Mouse (Mus musculus) lung, embryonic 15.5 days (tissue): ENCODE measurements around the gene Vsig10l. TPM values are rescaled to one million over a fixed set of nuclear protein-coding genes. Genes with fewer than 3 reads are reported as not detected.

Experiments
- ATAC-seq: fragments of 200-750 bp; cut with Nextera tagmentation; 2 replicates; pipeline ENCODE4 v1.8.0; 2017; ENCODE audit warnings: moderate number of reproducible peaks, borderline replicate concordance; ENCODE audit not compliant: low FRiP score, low TSS enrichment; ENCODE audit errors: extremely low read depth
- H3K27ac ChIP-seq: fragments of 300-500 bp; sonication (generic); 2 replicates; pipeline ENCODE4 v1.5.1; 2015; ENCODE audit warnings: moderate library complexity, mild to moderate bottlenecking, inconsistent platforms
- H3K27me3 ChIP-seq: fragments of 300-500 bp; sonication (generic); 2 replicates; pipeline ENCODE4 v1.6.1; 2015; ENCODE audit warnings: inconsistent platforms
- H3K36me3 ChIP-seq: fragments of 300-500 bp; sonication (generic); 2 replicates; pipeline ENCODE4 v1.6.1; 2015; ENCODE audit warnings: inconsistent platforms
- H3K4me1 ChIP-seq: fragments of 300-500 bp; sonication (generic); 2 replicates; pipeline ENCODE4 v1.6.1; 2015; ENCODE audit warnings: inconsistent platforms
- H3K4me2 ChIP-seq: fragments of 300-500 bp; sonication (generic); 2 replicates; pipeline ENCODE4 v1.6.1; 2015; ENCODE audit warnings: inconsistent platforms, mild to moderate bottlenecking, moderate library complexity
- H3K4me3 ChIP-seq: fragments of 300-500 bp; sonication (generic); 2 replicates; pipeline ENCODE4 v1.5.1; 2015; ENCODE audit warnings: mild to moderate bottlenecking, inconsistent platforms
- H3K9ac ChIP-seq: fragments of 300-500 bp; sonication (generic); 2 replicates; pipeline ENCODE4 v1.6.1; 2015; ENCODE audit warnings: inconsistent platforms
- H3K9me3 ChIP-seq: fragments of 300-500 bp; sonication (generic); 2 replicates; pipeline ENCODE4 v1.6.1; 2016; ENCODE audit warnings: inconsistent platforms
- WGBS: fragments of 180-500 bp; shearing (Covaris S2); methylation state at CpG from one replicate; pipeline ENCODE4 v1.1.7; 2015; 5-methylcytosine and 5-hydroxymethylcytosine counted together
- polyA plus RNA-seq: library from polyadenylated mRNA; unstranded; fragments of >200 nt; fragmentation: Nextera tagmentation; extraction: Ambion mirVana; gene quantifications from 2 replicates; pipeline ENCODE4 v1.2.1, GENCODE M21; 2015

Vsig10l gene
- 2.0 and 2.7 TPM in 2 replicates for polyA plus RNA-seq

- Histone ChIP-seq H3K27ac (no peak within 1 kb of the TSS), H3K9me3 (no peaks in the 10 kb centered on the region), H3K4me1 (peaks cover 16% of the 10 kb centered on the region), H3K4me2 (no peak within 1 kb of the TSS), H3K4me3 (no peak within 1 kb of the TSS), H3K9ac (no peak within 1 kb of the TSS), H3K36me3 (0 out of 2 replicates have a peak, but pooled peaks cover 3% of the 10 kb centered on the region), H3K27me3 (peaks cover 9% of the 10 kb centered on the region)
- ATAC-seq = no peak
- 57% methylated on average over 4 of the region's 4 CpGs for WGBS
Observed at GRCm38 (mm10) chr7:43462851-43463250, at the start of gene Vsig10l. Gene Vsig10l (plus strand): TSS chr7:43463151.

- Histone ChIP-seq H3K4me3 (no peak overlapping the region), H3K4me2 (no peak overlapping the region), H3K9me3 (no peaks in the 10 kb centered on the region), H3K27ac (no peak overlapping the region), H3K4me1 (no peaks in the 10 kb centered on the region), H3K36me3 (no peaks in the 10 kb centered on the region), H3K9ac (no peak overlapping the region), H3K27me3 (no peaks in the 10 kb centered on the region)
- no peak for ATAC-seq
- 84% methylated on average over 10 of the region's 10 CpGs for WGBS
Observed at GRCm38 (mm10) chr7:43417298-43417697, 45.7 kb upstream of the Vsig10l start.

- no peak overlapping the region for H3K4me3 ChIP-seq
- H3K9ac ChIP-seq = no peak overlapping the region
- no peaks in the 10 kb centered on the region for H3K36me3 ChIP-seq
- H3K4me2 ChIP-seq = peak overlapping the region; percentile 20; the same call in 1 of the 2 replicates
- H3K9me3 ChIP-seq = no peaks in the 10 kb centered on the region
- H3K27ac ChIP-seq = no peak overlapping the region
- H3K27me3 ChIP-seq = no peaks in the 10 kb centered on the region
- WGBS = 5% methylated on average over 11 of the region's 11 CpGs
- ATAC-seq = peak; percentile 86
- no peaks in the 10 kb centered on the region for H3K4me1 ChIP-seq
Observed at GRCm38 (mm10) chr7:43422995-43423617, 39.8 kb upstream of the Vsig10l start.

GRCm38 (mm10) chr7:43423991-43424625 is 38.8 kb upstream of the Vsig10l start:
- Histone ChIP-seq H3K27me3 (no peaks in the 10 kb centered on the region), H3K4me2 (no peak overlapping the region), H3K4me3 (no peak overlapping the region), H3K9me3 (no peaks in the 10 kb centered on the region), H3K27ac (no peak overlapping the region), H3K9ac (no peak overlapping the region), H3K36me3 (no peaks in the 10 kb centered on the region), H3K4me1 (no peaks in the 10 kb centered on the region)
- WGBS = 60% methylated on average over 3 of the region's 3 CpGs
- no peak for ATAC-seq

- Histone ChIP-seq H3K9ac (no peak within 1 kb of the TSS), H3K27me3 (no peaks in the 10 kb centered on the region), H3K4me1 (no peaks in the 10 kb centered on the region), H3K27ac (no peak within 1 kb of the TSS), H3K36me3 (no peaks in the 10 kb centered on the region), H3K4me2 (no peak within 1 kb of the TSS), H3K9me3 (no peaks in the 10 kb centered on the region), H3K4me3 (no peak within 1 kb of the TSS)
- WGBS = 75% methylated on average over 8 of the region's 8 CpGs
- ATAC-seq = no peak
Observed at GRCm38 (mm10) chr7:43427406-43427805, 35.5 kb upstream of the Vsig10l start, which contains the start of gene Lim2. Gene Lim2 (plus strand): TSS chr7:43427670.

GRCm38 (mm10) chr7:43429500-43429899 is 33.5 kb upstream of the Vsig10l start:
- Histone ChIP-seq H3K9ac (no peak overlapping the region), H3K27me3 (no peaks in the 10 kb centered on the region), H3K4me3 (no peak overlapping the region), H3K4me1 (no peaks in the 10 kb centered on the region), H3K36me3 (no peaks in the 10 kb centered on the region), H3K27ac (no peak overlapping the region), H3K9me3 (no peaks in the 10 kb centered on the region), H3K4me2 (no peak overlapping the region)
- ATAC-seq = no peak
- WGBS = 48% methylated on average over 4 of the region's 4 CpGs

- Histone ChIP-seq H3K4me2 (no peak overlapping the region), H3K27ac (no peak overlapping the region), H3K4me1 (no peaks in the 10 kb centered on the region), H3K36me3 (no peaks in the 10 kb centered on the region), H3K27me3 (no peaks in the 10 kb centered on the region), H3K4me3 (no peak overlapping the region), H3K9ac (no peak overlapping the region), H3K9me3 (no peaks in the 10 kb centered on the region)
- ATAC-seq = no peak
- WGBS = 63% methylated on average over 4 of the region's 4 CpGs
Observed at GRCm38 (mm10) chr7:43432891-43433290, 30.1 kb upstream of the Vsig10l start.

- 83% methylated on average over 5 of the region's 5 CpGs for WGBS
- H3K9ac ChIP-seq = no peak overlapping the region
- H3K4me2 ChIP-seq = no peak overlapping the region
- H3K4me1 ChIP-seq = no peaks in the 10 kb centered on the region
- no peaks in the 10 kb centered on the region for H3K27me3 ChIP-seq
- H3K36me3 ChIP-seq = no peaks in the 10 kb centered on the region
- no peak overlapping the region for H3K4me3 ChIP-seq
- no peak overlapping the region for H3K27ac ChIP-seq
- no peak for ATAC-seq
- no peaks in the 10 kb centered on the region for H3K9me3 ChIP-seq
Observed at GRCm38 (mm10) chr7:43434676-43435075, 28.3 kb upstream of the Vsig10l start.

GRCm38 (mm10) chr7:43436341-43437255 is 26.4 kb upstream of the Vsig10l start, which contains the start of gene Nkg7:
Gene Nkg7 (plus strand): TSS chr7:43437073.
- Histone ChIP-seq H3K4me1 (no peaks in the 10 kb centered on the region), H3K9me3 (no peaks in the 10 kb centered on the region), H3K4me2 (no peak within 1 kb of the TSS), H3K27ac (no peak within 1 kb of the TSS), H3K9ac (no peak within 1 kb of the TSS), H3K36me3 (no peaks in the 10 kb centered on the region), H3K4me3 (no peak within 1 kb of the TSS), H3K27me3 (no peaks in the 10 kb centered on the region)
- no peak for ATAC-seq
- 56% methylated on average over 10 of the region's 10 CpGs for WGBS

GRCm38 (mm10) chr7:43438611-43439010 is 24.3 kb upstream of the Vsig10l start:
- Histone ChIP-seq H3K36me3 (no peaks in the 10 kb centered on the region), H3K9me3 (no peaks in the 10 kb centered on the region), H3K27ac (no peak overlapping the region), H3K9ac (no peak overlapping the region), H3K4me2 (no peak overlapping the region), H3K4me3 (no peak overlapping the region), H3K4me1 (peaks cover 8% of the 10 kb centered on the region), H3K27me3 (no peaks in the 10 kb centered on the region)
- 66% methylated on average over 4 of the region's 4 CpGs for WGBS
- no peak for ATAC-seq

- no peak within 1 kb of the TSS for H3K9ac ChIP-seq
- peaks cover 19% of the 10 kb centered on the region for H3K4me1 ChIP-seq
- H3K4me3 ChIP-seq = no peak within 1 kb of the TSS
- 76% methylated on average over 6 of the region's 6 CpGs for WGBS
- H3K36me3 ChIP-seq = no peaks in the 10 kb centered on the region
- no peak within 1 kb of the TSS for H3K27ac ChIP-seq
- H3K4me2 ChIP-seq = no peak within 1 kb of the TSS
- no peak for ATAC-seq
- H3K9me3 ChIP-seq = no peaks in the 10 kb centered on the region
- no peaks in the 10 kb centered on the region for H3K27me3 ChIP-seq
Observed at GRCm38 (mm10) chr7:43440482-43440881, 22.5 kb upstream of the Vsig10l start, which contains the start of gene Cldnd2. Gene Cldnd2 (plus strand): TSS chr7:43440782.
